Mouse (Mus musculus) hindbrain, embryonic 12.5 days (tissue): ENCODE measurements at regions not wholly inside any gene's neighbourhood (a gene's known extent, or its start where the extent isn't known, plus 50 kb on each side); places are given as distances from the start of the nearest gene placed in this dataset.
"Not testable (repeated sequence)": the region's sequence is repeated elsewhere in the genome, so short reads cannot be mapped to it uniquely, and the experiment has no call there.

Experiments
- ATAC-seq: fragments of 200-750 bp; cut with Nextera tagmentation; 2 replicates; pipeline ENCODE4 v1.8.0; 2017; ENCODE audit warnings: moderate TSS enrichment; ENCODE audit not compliant: low FRiP score
- H3K27ac ChIP-seq: fragments of 300-500 bp; sonication (generic); 2 replicates; pipeline ENCODE4 v1.5.1; 2016; ENCODE audit warnings: mild to moderate bottlenecking
- H3K27me3 ChIP-seq: fragments of 300-500 bp; sonication (generic); 2 replicates; pipeline ENCODE4 v1.6.1; 2016; ENCODE audit warnings: mild to moderate bottlenecking
- H3K36me3 ChIP-seq: fragments of 300-500 bp; sonication (generic); 2 replicates; pipeline ENCODE4 v1.6.1; 2016; ENCODE audit warnings: mild to moderate bottlenecking
- H3K4me1 ChIP-seq: fragments of 300-500 bp; sonication (generic); 2 replicates; pipeline ENCODE4 v1.6.1; 2016
- H3K4me2 ChIP-seq: fragments of 300-500 bp; sonication (generic); replicated peaks from 2 replicates; pipeline ENCODE4 v1.6.1; 2016; ENCODE audit warnings: mild to moderate bottlenecking
- H3K4me3 ChIP-seq: fragments of 300-500 bp; sonication (generic); 2 replicates; pipeline ENCODE4 v1.5.1; 2016; ENCODE audit warnings: mild to moderate bottlenecking
- H3K9ac ChIP-seq: fragments of 300-500 bp; sonication (generic); 2 replicates; pipeline ENCODE4 v1.6.1; 2016; ENCODE audit warnings: mild to moderate bottlenecking, moderate library complexity
- H3K9me3 ChIP-seq: fragments of 300-500 bp; sonication (generic); replicated peaks from 2 replicates; pipeline ENCODE4 v1.6.1; 2016; ENCODE audit warnings: mild to moderate bottlenecking
- WGBS: fragments of 180-500 bp; shearing (Covaris S2); methylation state at CpG from one replicate; pipeline ENCODE4 v1.1.7; 2016; 5-methylcytosine and 5-hydroxymethylcytosine counted together

DNA sequence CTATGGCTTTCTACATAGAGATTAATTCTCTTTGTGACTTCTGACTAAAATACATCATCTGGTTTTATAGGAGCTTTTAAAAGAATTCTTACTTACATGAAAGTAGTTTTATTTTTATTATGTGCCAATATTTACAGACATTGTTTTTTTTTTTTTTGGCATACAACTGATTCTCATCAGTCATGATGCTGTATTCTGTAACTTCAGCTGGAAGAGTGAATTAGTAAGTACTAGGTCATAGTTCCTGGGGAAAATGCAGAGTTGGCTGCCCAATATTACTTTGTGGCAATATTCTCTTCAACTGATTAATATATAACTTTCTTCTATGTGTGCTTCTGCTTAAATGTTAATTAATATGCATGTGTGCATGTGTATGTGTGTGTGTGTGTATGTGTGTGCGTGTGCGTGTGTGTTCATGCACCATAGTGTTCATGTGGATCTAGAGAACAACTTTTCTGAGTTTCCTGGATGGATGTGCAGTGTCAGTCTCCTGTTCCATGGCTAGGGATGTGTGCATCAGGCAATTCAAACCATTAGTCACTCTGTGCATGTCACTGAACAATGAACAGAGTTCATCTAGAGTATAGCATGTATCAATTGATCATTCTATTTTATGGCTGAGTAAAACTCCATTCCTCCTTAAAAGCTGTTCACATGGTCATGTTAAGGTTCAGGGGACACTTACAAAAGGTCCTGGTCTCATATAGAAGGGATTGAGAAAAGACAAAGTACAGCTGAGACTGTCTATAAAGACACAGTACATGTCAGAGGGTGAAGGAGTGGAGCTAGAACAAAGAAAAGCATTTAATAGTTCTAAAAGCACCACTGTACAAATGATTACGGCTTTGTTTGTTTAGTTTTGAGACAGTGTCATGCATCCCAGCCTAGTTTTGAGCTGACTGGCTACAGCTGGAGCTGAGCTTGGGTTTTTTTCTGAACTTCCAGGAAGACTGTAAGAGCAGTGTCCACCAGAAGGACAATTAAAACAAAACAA is 431.8 kb downstream of the Lmo7 start:
- Histone ChIP-seq H3K36me3 (no peaks in the 10 kb centered on the region), H3K4me3 (no peak overlapping the region), H3K27ac (no peak overlapping the region), H3K9ac (no peak overlapping the region), H3K27me3 (no peaks in the 10 kb centered on the region), H3K4me1 (no peaks in the 10 kb centered on the region), H3K9me3 (no peaks in the 10 kb centered on the region), H3K4me2 (no peak overlapping the region)
- 81% methylated on average over 3 of the region's 3 CpGs for WGBS
- ATAC-seq = no peak

DNA sequence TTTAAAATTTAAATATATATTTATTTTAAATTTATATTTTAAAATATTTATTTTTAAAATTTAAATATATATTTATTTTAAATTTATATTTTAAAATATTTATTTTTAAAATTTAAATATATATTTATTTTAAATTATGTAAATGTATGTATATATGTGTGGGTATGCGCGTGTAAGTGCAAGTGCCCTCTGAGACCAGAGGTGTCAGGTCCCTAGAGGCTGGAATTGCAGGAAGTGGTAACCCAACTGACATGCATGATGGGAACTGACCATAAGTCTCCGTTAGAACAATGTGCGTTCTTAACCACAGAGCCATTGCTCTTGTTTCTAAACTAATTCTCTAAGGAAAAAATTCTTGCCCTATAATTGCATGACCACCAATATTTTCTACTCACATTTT is 420.7 kb downstream of the Lmo7 start:
- H3K4me1 ChIP-seq, H3K27ac ChIP-seq, H3K9me3 ChIP-seq, ATAC-seq, H3K36me3 ChIP-seq, H3K4me2 ChIP-seq, H3K4me3 ChIP-seq, H3K27me3 ChIP-seq, H3K9ac ChIP-seq: not testable (repeated sequence)
- 98% methylated on average over 4 of the region's 4 CpGs for whole genome bisulfite sequencing

DNA sequence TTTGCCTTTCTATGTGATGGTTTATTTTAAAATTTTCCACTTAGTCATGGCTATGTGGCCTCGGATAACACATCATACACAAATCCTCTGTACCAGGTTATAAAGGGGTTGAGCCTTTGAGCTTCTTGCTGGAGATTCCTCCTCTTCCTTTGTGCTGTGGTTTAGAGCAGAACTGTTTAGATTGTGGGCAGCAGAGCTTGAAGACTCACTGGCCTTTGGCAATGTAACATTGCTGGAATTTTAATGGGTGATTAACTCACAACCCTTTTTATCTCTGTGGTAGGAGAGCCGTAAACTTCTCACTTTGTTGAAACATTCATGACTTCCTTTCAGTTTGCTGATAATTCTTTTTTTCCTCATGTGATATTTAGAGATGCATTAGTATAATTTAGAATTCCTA is 413.0 kb downstream of the Lmo7 start:
- H3K36me3 ChIP-seq = no peaks in the 10 kb centered on the region
- H3K27me3 ChIP-seq = no peaks in the 10 kb centered on the region
- H3K4me2 ChIP-seq = no peak overlapping the region
- no peak overlapping the region for H3K4me3 ChIP-seq
- H3K4me1 ChIP-seq = no peaks in the 10 kb centered on the region
- no peaks in the 10 kb centered on the region for H3K9me3 ChIP-seq
- no peak for ATAC-seq
- no peak overlapping the region for H3K9ac ChIP-seq
- no peak overlapping the region for H3K27ac ChIP-seq
- WGBS = 47% methylated on average over 2 of the region's 2 CpGs

DNA sequence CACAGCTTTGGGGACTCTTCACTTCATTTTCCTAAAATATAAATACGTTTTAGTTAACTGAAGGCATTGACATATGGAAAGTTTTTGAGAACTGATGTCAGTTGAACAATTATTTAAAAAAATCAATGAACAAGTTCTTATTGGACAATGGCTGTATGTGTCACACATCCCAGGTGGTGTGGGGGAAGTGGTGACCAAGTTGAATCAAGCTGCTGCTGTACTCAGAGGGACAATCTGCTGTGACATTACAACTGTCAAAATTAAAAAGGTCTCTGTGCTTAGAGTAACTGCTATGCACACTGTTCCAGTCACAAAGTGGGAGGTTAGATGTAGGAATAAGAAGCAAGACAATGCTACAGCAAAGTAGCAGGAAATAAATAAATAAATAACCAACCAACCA is 409.2 kb downstream of the Lmo7 start:
- no peak for ATAC-seq
- Histone ChIP-seq H3K4me2 (no peak overlapping the region), H3K9me3 (no peaks in the 10 kb centered on the region), H3K4me1 (no peaks in the 10 kb centered on the region), H3K27ac (no peak overlapping the region), H3K27me3 (no peaks in the 10 kb centered on the region), H3K9ac (no peak overlapping the region), H3K36me3 (no peaks in the 10 kb centered on the region), H3K4me3 (no peak overlapping the region)
- WGBS = 90% methylated on average over 1 of the region's 1 CpGs

DNA sequence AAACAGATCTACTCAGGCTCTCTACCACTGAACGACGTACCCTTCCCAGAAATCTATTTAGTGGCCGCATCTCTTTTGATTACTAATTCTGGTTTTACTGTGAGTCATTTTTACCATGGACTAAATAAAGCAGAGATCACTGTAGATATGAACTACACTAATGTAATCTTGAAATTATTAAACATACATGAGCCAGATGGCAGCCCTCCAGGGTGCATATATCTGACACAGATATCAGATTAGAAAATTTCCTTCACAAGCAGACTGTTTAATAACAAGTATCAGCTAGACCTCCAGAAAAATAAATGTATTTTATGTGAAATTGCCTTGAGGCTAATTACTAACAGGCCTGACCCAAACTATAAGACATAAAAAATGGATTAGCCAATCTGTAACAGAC is 388.4 kb downstream of the Lmo7 start:
- WGBS = 84% methylated on average over 3 of the region's 3 CpGs
- H3K36me3 ChIP-seq = no peaks in the 10 kb centered on the region

DNA sequence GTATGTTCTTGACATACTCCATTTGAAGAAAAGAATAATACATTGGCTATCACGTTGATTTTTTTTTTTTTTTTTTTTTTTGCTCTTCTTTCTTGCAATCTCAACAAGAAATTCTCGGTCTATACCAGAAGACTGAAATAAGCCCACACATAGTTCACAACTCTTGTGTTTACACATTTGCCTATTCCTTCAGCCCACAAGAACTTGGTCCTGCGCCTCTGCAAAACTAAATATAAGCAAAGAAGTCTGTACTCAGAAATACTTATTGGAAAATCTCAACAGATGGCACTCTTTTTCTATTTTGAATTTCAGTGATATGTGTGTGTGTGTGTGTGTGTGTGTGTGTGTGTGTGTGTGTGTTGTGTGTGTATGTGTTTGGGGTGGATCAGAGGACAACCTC is 376.4 kb downstream of the Lmo7 start:
- no peak overlapping the region for H3K4me3 ChIP-seq
- WGBS = 84% methylated on average over 3 of the region's 3 CpGs

More for the DNA sequence above, 388.4 kb downstream of the Lmo7 start:
- Histone ChIP-seq H3K4me1 (no peaks in the 10 kb centered on the region), H3K4me3 (no peak overlapping the region), H3K27ac (no peak overlapping the region), H3K9ac (no peak overlapping the region), H3K4me2 (no peak overlapping the region), H3K27me3 (no peaks in the 10 kb centered on the region), H3K9me3 (no peaks in the 10 kb centered on the region)
- no peak for ATAC-seq

DNA sequence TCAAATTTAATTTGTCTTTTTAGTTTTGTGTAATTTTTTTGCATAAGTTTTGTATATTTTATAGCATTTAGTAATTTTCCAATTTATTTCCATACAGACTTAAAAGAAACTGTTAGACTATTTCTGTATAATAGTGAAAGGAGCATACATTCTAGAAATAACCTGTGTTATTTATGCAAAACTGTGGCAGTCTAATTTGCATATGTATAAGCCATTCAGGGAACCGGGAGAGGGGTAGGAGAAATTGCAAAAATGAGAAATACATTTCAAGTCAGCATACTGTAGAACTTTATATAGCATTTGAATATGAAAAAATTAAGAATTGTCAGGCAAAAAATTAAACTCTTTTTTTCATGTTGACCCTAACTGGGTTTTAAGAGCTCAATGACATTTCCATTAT is 364.3 kb downstream of the Lmo7 start:
- Histone ChIP-seq H3K9ac (no peak overlapping the region), H3K9me3 (no peaks in the 10 kb centered on the region), H3K36me3 (no peaks in the 10 kb centered on the region), H3K4me1 (peaks cover 3% of the 10 kb centered on the region; the same call in 1 of the 2 replicates), H3K27me3 (no peaks in the 10 kb centered on the region), H3K27ac (no peak overlapping the region), H3K4me3 (no peak overlapping the region), H3K4me2 (no peak overlapping the region)
- ATAC-seq = no peak
- 43% methylated on average over 1 of the region's 1 CpGs for WGBS

More for the DNA sequence above, 376.4 kb downstream of the Lmo7 start:
- H3K4me2 ChIP-seq = no peak overlapping the region
- H3K36me3 ChIP-seq = no peaks in the 10 kb centered on the region
- H3K27me3 ChIP-seq = no peaks in the 10 kb centered on the region
- no peaks in the 10 kb centered on the region for H3K4me1 ChIP-seq
- H3K27ac ChIP-seq = no peak overlapping the region
- no peaks in the 10 kb centered on the region for H3K9me3 ChIP-seq
- no peak for ATAC-seq
- H3K9ac ChIP-seq = no peak overlapping the region

DNA sequence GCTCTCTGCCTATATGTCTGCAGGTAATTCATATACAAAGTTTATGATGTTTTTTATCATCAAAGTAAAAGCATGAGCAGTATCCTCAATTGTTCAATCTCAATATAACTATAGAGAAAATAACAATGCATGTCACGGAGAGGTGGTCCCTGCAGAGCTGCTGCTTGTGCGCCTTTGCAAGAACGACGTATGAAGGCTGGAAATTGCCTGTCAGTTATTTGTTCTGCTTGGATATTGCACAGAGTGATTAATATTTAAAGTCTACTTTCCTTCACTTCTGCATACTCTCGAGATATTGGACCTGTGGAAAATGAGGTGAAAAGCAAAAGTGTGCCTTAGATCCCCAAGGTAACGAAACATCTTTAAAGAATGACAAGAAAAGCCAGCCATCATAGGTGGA is 362.8 kb downstream of the Lmo7 start:
- WGBS = 52% methylated on average over 6 of the region's 6 CpGs
- Histone ChIP-seq H3K4me1 (peaks cover 3% of the 10 kb centered on the region; the same call in 1 of the 2 replicates), H3K27me3 (no peaks in the 10 kb centered on the region), H3K36me3 (no peaks in the 10 kb centered on the region), H3K4me3 (no peak overlapping the region), H3K9me3 (no peaks in the 10 kb centered on the region), H3K9ac (no peak overlapping the region), H3K4me2 (no peak overlapping the region), H3K27ac (no peak overlapping the region)
- no peak for ATAC-seq

DNA sequence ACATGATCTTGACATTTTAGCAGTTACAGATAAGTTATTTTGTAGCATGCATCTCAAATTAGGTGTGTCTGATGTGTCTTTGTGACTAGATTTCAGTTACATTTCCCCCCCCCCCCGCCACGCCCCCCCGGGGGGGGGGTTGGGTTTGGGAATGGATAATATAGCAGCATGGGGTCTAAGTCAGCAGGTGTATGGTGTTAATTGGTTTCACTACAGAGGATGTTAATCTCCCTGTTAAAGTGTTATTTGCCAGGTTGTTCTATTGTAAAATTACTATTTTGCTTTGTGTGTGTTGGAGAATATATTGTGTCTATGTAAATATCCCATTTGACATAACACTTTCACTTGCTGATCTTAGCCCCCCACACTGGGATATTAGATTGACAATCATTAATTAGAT is 319.2 kb downstream of the Lmo7 start:
- H3K27ac ChIP-seq = no peak overlapping the region
- WGBS = 19% methylated on average over 3 of the region's 3 CpGs
- ATAC-seq = no peak

DNA sequence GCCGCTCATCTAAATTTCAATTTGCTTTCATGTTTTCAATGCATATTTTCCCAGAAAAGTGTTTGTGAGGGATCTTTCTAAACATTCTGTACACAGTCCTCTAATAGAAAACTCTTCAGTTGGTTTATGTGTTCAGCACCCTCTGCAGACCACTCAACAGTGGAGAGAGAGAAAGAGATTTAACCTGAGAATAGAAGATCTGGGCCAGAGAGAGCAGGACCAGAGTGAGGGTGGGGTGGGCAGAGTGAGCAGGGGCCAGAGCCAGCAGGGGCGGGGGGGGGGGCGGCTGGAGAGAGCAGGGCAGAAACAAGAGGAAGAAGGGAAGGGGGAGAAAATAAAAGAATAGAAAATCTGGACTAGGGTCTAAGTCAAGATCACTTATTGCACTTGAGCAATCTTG is 318.7 kb downstream of the Lmo7 start:
- ATAC-seq = no peak
- 89% methylated on average over 1 of the region's 3 CpGs for WGBS

More for the DNA sequence above, 319.2 kb downstream of the Lmo7 start:
- H3K4me1 ChIP-seq = no peaks in the 10 kb centered on the region
- no peaks in the 10 kb centered on the region for H3K9me3 ChIP-seq
- no peaks in the 10 kb centered on the region for H3K27me3 ChIP-seq
- H3K9ac ChIP-seq = no peak overlapping the region
- no peaks in the 10 kb centered on the region for H3K36me3 ChIP-seq
- H3K4me2 ChIP-seq = no peak overlapping the region
- H3K4me3 ChIP-seq = no peak overlapping the region

DNA sequence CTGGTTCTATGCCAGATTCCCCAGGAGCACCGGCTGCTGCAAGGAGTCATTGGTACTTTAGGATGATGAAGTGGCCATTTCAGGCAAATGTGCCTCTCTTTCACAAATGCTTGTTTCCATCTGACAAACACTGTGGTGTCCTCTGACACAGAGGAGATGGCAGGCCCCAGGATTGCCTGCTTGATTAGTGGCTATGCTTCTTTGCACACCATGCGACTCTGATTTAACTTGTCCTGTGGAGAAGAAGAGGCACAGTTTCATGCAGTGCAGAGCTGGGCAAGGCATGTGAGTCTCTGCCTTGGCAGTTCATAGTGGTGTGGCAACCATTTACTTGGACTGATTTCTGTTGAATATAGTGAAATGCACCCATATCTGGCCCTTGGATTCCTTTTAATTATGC is 308.4 kb downstream of the Lmo7 start:
- Histone ChIP-seq H3K4me2 (no peak overlapping the region), H3K4me3 (no peak overlapping the region), H3K4me1 (no peaks in the 10 kb centered on the region), H3K9ac (no peak overlapping the region), H3K9me3 (no peaks in the 10 kb centered on the region), H3K27me3 (no peaks in the 10 kb centered on the region), H3K27ac (no peak overlapping the region), H3K36me3 (no peaks in the 10 kb centered on the region)
- ATAC-seq = no peak
- WGBS = 84% methylated on average over 2 of the region's 2 CpGs

More for the DNA sequence above, 318.7 kb downstream of the Lmo7 start:
- no peak overlapping the region for H3K9ac ChIP-seq
- no peaks in the 10 kb centered on the region for H3K36me3 ChIP-seq
- no peak overlapping the region for H3K27ac ChIP-seq
- H3K4me3 ChIP-seq = no peak overlapping the region
- no peaks in the 10 kb centered on the region for H3K9me3 ChIP-seq
- no peaks in the 10 kb centered on the region for H3K4me1 ChIP-seq
- H3K27me3 ChIP-seq = no peaks in the 10 kb centered on the region
- no peak overlapping the region for H3K4me2 ChIP-seq

DNA sequence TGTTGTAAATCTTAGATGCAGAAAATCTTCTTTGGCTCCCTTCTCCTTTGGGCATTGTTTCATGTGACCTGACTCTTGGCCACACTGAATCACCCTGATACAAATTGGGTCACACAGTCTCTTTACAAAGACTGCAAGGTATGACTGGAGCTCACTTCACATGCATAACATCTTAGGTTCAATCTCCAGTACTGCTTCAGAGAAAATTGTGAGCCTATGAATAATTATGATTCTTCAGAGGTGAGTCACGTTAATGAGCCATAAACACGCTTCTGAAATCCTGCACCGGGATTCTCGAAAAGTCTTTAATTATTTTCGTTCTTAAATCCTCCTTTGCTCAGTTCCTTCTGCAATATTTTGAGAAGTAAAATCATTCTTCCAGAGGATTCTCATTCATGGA is 307.7 kb downstream of the Lmo7 start:
- Histone ChIP-seq H3K4me1 (no peaks in the 10 kb centered on the region), H3K4me2 (no peak overlapping the region), H3K27ac (no peak overlapping the region), H3K9me3 (no peaks in the 10 kb centered on the region), H3K27me3 (no peaks in the 10 kb centered on the region), H3K36me3 (no peaks in the 10 kb centered on the region), H3K9ac (no peak overlapping the region), H3K4me3 (no peak overlapping the region)
- 90% methylated on average over 5 of the region's 5 CpGs for WGBS
- ATAC-seq = no peak
